Mouse (Mus musculus) liver, embryonic 12.5 days (tissue): Measurements from ENCODE around the gene Osbpl9. TPM values are rescaled to one million over a fixed set of nuclear protein-coding genes. Genes with fewer than 3 reads are reported as not detected.

ENCODE experiments used
- ATAC-seq: fragments of 200-750 bp; cut with Nextera tagmentation; 2 replicates; pipeline ENCODE4 v1.8.0; 2017; ENCODE audit warnings: moderate number of reproducible peaks, mild to moderate bottlenecking, moderate library complexity
- H3K27ac ChIP-seq: fragments of 300-500 bp; sonication (generic); 2 replicates; pipeline ENCODE4 v1.5.1; 2016; ENCODE audit warnings: mild to moderate bottlenecking
- H3K27me3 ChIP-seq: fragments of 300-500 bp; sonication (generic); replicated peaks from 2 replicates; pipeline ENCODE4 v1.6.1; 2016; ENCODE audit warnings: mild to moderate bottlenecking, moderate library complexity
- H3K36me3 ChIP-seq: fragments of 300-500 bp; sonication (generic); 2 replicates; pipeline ENCODE4 v1.6.1; 2016; ENCODE audit warnings: mild to moderate bottlenecking, moderate library complexity
- H3K4me1 ChIP-seq: fragments of 300-500 bp; sonication (generic); 2 replicates; pipeline ENCODE4 v1.6.1; 2016
- H3K4me2 ChIP-seq: fragments of 300-500 bp; sonication (generic); 2 replicates; pipeline ENCODE4 v1.6.1; 2016; ENCODE audit warnings: mild to moderate bottlenecking, moderate library complexity
- H3K4me3 ChIP-seq: fragments of 300-500 bp; sonication (generic); 2 replicates; pipeline ENCODE4 v1.5.1; 2016; ENCODE audit warnings: mild to moderate bottlenecking, moderate library complexity
- H3K9ac ChIP-seq: fragments of 300-500 bp; sonication (generic); 2 replicates; pipeline ENCODE4 v1.6.1; 2016; ENCODE audit warnings: mild to moderate bottlenecking, moderate library complexity
- H3K9me3 ChIP-seq: fragments of 300-500 bp; sonication (generic); replicated peaks from 2 replicates; pipeline ENCODE4 v1.6.1; 2016; ENCODE audit warnings: mild to moderate bottlenecking, moderate library complexity
- WGBS: fragments of 180-500 bp; shearing (Covaris S2); methylation state at CpG from one replicate; pipeline ENCODE4 v1.1.7; 2016; ENCODE audit not compliant: insufficient replicate concordance; 5-methylcytosine and 5-hydroxymethylcytosine counted together
- polyA plus RNA-seq: library from polyadenylated mRNA; unstranded; fragments of >200 nt; fragmentation: Nextera tagmentation; extraction: Ambion mirVana; gene quantifications from 2 replicates; pipeline ENCODE4 v1.2.1, GENCODE M21; 2016

The Osbpl9 gene
- polyA plus RNA-seq, 1 experiment from 2014 or later = 33.3 TPM

- Histone ChIP-seq H3K9ac (no peak overlapping the region), H3K27ac (no peak overlapping the region), H3K27me3 (no peaks in the 10 kb centered on the region), H3K9me3 (0 out of 2 replicates have a peak, but pooled peaks cover 3% of the 10 kb centered on the region), H3K4me3 (no peak overlapping the region), H3K36me3 (peaks cover 95% of the 10 kb centered on the region), H3K4me1 (no peaks in the 10 kb centered on the region), H3K4me2 (no peak overlapping the region)
- 84% methylated on average over 5 of the region's 5 CpGs for WGBS
- ATAC-seq = no peak
These were observed 158.3 kb downstream of the Osbpl9 start for GRCm38 (mm10) chr4:109043756-109044155.

GRCm38 (mm10) chr4:109043294-109043693 is 158.8 kb downstream of the Osbpl9 start:
- 78% methylated on average over 5 of the region's 5 CpGs for WGBS
- peaks cover 96% of the 10 kb centered on the region for H3K36me3 ChIP-seq

GRCm38 (mm10) chr4:109042739-109043138 is 159.3 kb downstream of the Osbpl9 start:
- Histone ChIP-seq H3K9ac (no peak overlapping the region), H3K4me3 (no peak overlapping the region), H3K27me3 (no peaks in the 10 kb centered on the region), H3K4me1 (no peaks in the 10 kb centered on the region), H3K27ac (no peak overlapping the region), H3K4me2 (no peak overlapping the region), H3K9me3 (0 out of 2 replicates have a peak, but pooled peaks cover 3% of the 10 kb centered on the region), H3K36me3 (peaks cover 94% of the 10 kb centered on the region)
- 62% methylated on average over 4 of the region's 4 CpGs for WGBS
- no peak for ATAC-seq

More at GRCm38 (mm10) chr4:109043294-109043693, 158.8 kb downstream of the Osbpl9 start:
- Histone ChIP-seq H3K9me3 (0 out of 2 replicates have a peak, but pooled peaks cover 3% of the 10 kb centered on the region), H3K9ac (no peak overlapping the region), H3K4me1 (no peaks in the 10 kb centered on the region), H3K27me3 (no peaks in the 10 kb centered on the region), H3K4me2 (no peak overlapping the region), H3K27ac (no peak overlapping the region), H3K4me3 (no peak overlapping the region)
- no peak for ATAC-seq

GRCm38 (mm10) chr4:109036327-109036726 is 165.7 kb downstream of the Osbpl9 start:
- ATAC-seq = peak; percentile 63; the same call in 1 of the 2 replicates
- Histone ChIP-seq H3K27ac (no peak overlapping the region), H3K4me3 (no peak overlapping the region), H3K4me1 (no peaks in the 10 kb centered on the region), H3K9me3 (no peaks in the 10 kb centered on the region), H3K4me2 (no peak overlapping the region), H3K36me3 (peaks cover 75% of the 10 kb centered on the region), H3K27me3 (no peaks in the 10 kb centered on the region), H3K9ac (no peak overlapping the region)

- Histone ChIP-seq H3K9me3 (no peaks in the 10 kb centered on the region), H3K4me2 (no peak overlapping the region), H3K27me3 (no peaks in the 10 kb centered on the region), H3K36me3 (peaks cover 78% of the 10 kb centered on the region), H3K9ac (no peak overlapping the region), H3K27ac (no peak overlapping the region), H3K4me3 (no peak overlapping the region), H3K4me1 (peaks cover 7% of the 10 kb centered on the region; the same call in 1 of the 2 replicates)
- no peak for ATAC-seq
- WGBS = 86% methylated on average over 2 of the region's 2 CpGs
These were observed 171.8 kb downstream of the Osbpl9 start for GRCm38 (mm10) chr4:109030266-109030665.

GRCm38 (mm10) chr4:109029857-109030256 is 172.2 kb downstream of the Osbpl9 start:
- Histone ChIP-seq H3K36me3 (peaks cover 80% of the 10 kb centered on the region), H3K27ac (no peak overlapping the region), H3K4me1 (peaks cover 7% of the 10 kb centered on the region; the same call in 1 of the 2 replicates), H3K4me3 (no peak overlapping the region), H3K9me3 (no peaks in the 10 kb centered on the region), H3K27me3 (no peaks in the 10 kb centered on the region), H3K4me2 (no peak overlapping the region), H3K9ac (no peak overlapping the region)
- no peak for ATAC-seq
- WGBS = 84% methylated on average over 2 of the region's 2 CpGs

GRCm38 (mm10) chr4:109026543-109026942 is 175.5 kb downstream of the Osbpl9 start:
- Histone ChIP-seq H3K4me2 (no peak overlapping the region), H3K9ac (no peak overlapping the region), H3K4me3 (no peak overlapping the region), H3K27me3 (no peaks in the 10 kb centered on the region), H3K27ac (no peak overlapping the region), H3K4me1 (peaks cover 7% of the 10 kb centered on the region; the same call in 1 of the 2 replicates), H3K9me3 (no peaks in the 10 kb centered on the region), H3K36me3 (peaks cover 71% of the 10 kb centered on the region)
- 93% methylated on average over 3 of the region's 3 CpGs for WGBS
- ATAC-seq = no peak

- Histone ChIP-seq H3K4me1 (peaks cover 6% of the 10 kb centered on the region; the same call in 1 of the 2 replicates), H3K4me3 (no peak overlapping the region), H3K4me2 (no peak overlapping the region), H3K36me3 (peaks cover 60% of the 10 kb centered on the region), H3K9ac (no peak overlapping the region), H3K27me3 (no peaks in the 10 kb centered on the region), H3K9me3 (no peaks in the 10 kb centered on the region), H3K27ac (no peak overlapping the region)
- WGBS = 68% methylated on average over 3 of the region's 3 CpGs
- ATAC-seq = no peak
These were observed 177.0 kb downstream of the Osbpl9 start for GRCm38 (mm10) chr4:109025061-109025460.

GRCm38 (mm10) chr4:109021976-109022375 is 180.1 kb downstream of the Osbpl9 start:
- H3K9ac ChIP-seq = no peak overlapping the region
- H3K4me1 ChIP-seq = no peaks in the 10 kb centered on the region
- H3K4me3 ChIP-seq = no peak overlapping the region
- no peaks in the 10 kb centered on the region for H3K27me3 ChIP-seq
- H3K4me2 ChIP-seq = no peak overlapping the region
- no peaks in the 10 kb centered on the region for H3K9me3 ChIP-seq
- no peak for ATAC-seq
- whole genome bisulfite sequencing = 64% methylated on average over 1 of the region's 1 CpGs
- H3K27ac ChIP-seq = no peak overlapping the region
- peaks cover 60% of the 10 kb centered on the region for H3K36me3 ChIP-seq

GRCm38 (mm10) chr4:109019301-109019700 is 182.8 kb downstream of the Osbpl9 start:
- H3K9ac ChIP-seq = no peak overlapping the region
- no peaks in the 10 kb centered on the region for H3K27me3 ChIP-seq
- 73% methylated on average over 4 of the region's 4 CpGs for WGBS
- H3K27ac ChIP-seq = no peak overlapping the region
- no peaks in the 10 kb centered on the region for H3K4me1 ChIP-seq
- H3K9me3 ChIP-seq = no peaks in the 10 kb centered on the region
- no peak overlapping the region for H3K4me2 ChIP-seq
- no peak for ATAC-seq
- peaks cover 48% of the 10 kb centered on the region for H3K36me3 ChIP-seq
- no peak overlapping the region for H3K4me3 ChIP-seq

GRCm38 (mm10) chr4:109017441-109017840 is 184.6 kb downstream of the Osbpl9 start:
- Histone ChIP-seq H3K27ac (no peak overlapping the region), H3K4me3 (no peak overlapping the region), H3K9me3 (no peaks in the 10 kb centered on the region)

GRCm38 (mm10) chr4:109014091-109014490 is 188.0 kb downstream of the Osbpl9 start:
- no peak overlapping the region for H3K27ac ChIP-seq
- no peak overlapping the region for H3K4me2 ChIP-seq
- H3K4me3 ChIP-seq = no peak overlapping the region
- H3K9ac ChIP-seq = no peak overlapping the region
- H3K27me3 ChIP-seq = no peaks in the 10 kb centered on the region
- no peaks in the 10 kb centered on the region for H3K4me1 ChIP-seq
- no peaks in the 10 kb centered on the region for H3K9me3 ChIP-seq
- no peak for ATAC-seq
- peaks cover 36% of the 10 kb centered on the region for H3K36me3 ChIP-seq
- 87% methylated on average over 4 of the region's 4 CpGs for WGBS

More at GRCm38 (mm10) chr4:109017441-109017840, 184.6 kb downstream of the Osbpl9 start:
- no peak overlapping the region for H3K4me2 ChIP-seq
- H3K36me3 ChIP-seq = peaks cover 44% of the 10 kb centered on the region
- no peak overlapping the region for H3K9ac ChIP-seq
- no peaks in the 10 kb centered on the region for H3K4me1 ChIP-seq
- no peak for ATAC-seq
- no peaks in the 10 kb centered on the region for H3K27me3 ChIP-seq
- 83% methylated on average over 7 of the region's 7 CpGs for WGBS
